Mouse (Mus musculus): Measurements from ENCODE around the gene Hoxc10. TPM values are rescaled to one million over a fixed set of nuclear protein-coding genes. Genes with fewer than 3 reads are reported as not detected.

Hoxc10 gene
- total and polyA plus RNA-seq, 2 experiments from 2014 or later = not detected

DNA sequence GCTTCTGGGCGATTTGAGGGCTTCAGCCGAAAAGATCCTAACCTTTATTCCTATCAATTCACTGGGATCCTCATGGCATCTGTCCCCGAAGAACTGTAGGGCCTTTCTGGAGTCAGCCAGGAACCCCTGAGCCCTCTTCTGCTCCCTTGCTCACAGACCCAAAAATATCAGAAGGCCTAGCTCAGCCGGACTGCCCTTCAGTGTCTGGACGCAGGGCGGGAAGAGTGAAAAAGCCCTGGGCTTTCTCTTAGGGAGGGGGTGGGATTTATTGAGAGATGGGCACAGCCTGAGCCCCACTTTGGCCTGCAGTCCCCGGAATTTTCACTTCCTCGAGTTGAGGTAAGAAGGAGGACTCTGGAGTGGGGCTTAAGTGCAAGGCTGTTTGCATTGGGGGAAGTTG, 3.3 kb upstream of the Hoxc10 start:
- no peak for TF ChIP-seq EP300 (IDR thresholded peaks at IDR 0.05; ENCODE audit: low read depth)
- no peak for TF ChIP-seq CTCF (IDR thresholded peaks at IDR 0.05; ENCODE audit: low read depth)
- Histone ChIP-seq H3K4me2 (ENCODE audit: low read depth, low read length) (no peak overlapping the region), H3K27ac (ENCODE audit: low read depth) (no peak overlapping the region), H3K9ac (replicated peaks; ENCODE audit: low read depth, low read length) (no peak overlapping the region), H3K9me3 (replicated peaks; ENCODE audit: control insufficient read depth, low read length) (no peaks in the 10 kb centered on the region), H3K4me3 (ENCODE audit: low read depth, low read length) (0 out of 2 replicates have a peak overlapping the region, but pooled peaks have one; percentile 1), H3K4me1 (ENCODE audit: control insufficient read depth, insufficient read depth) (no peaks in the 10 kb centered on the region), H3K27me3 (ENCODE audit: control insufficient read depth, insufficient read depth, low read length) (peaks cover 98% of the 10 kb centered on the region), H3K36me3 (replicated peaks; ENCODE audit: control insufficient read depth, insufficient read depth, low read length) (no peaks in the 10 kb centered on the region)
- DNase-seq (ENCODE audit: low spot score) (no peak), ATAC-seq (ENCODE audit: insufficient read depth, low read depth) (no peak)
- WGBS = 5% methylated on average over 8 of the region's 8 CpGs

DNA sequence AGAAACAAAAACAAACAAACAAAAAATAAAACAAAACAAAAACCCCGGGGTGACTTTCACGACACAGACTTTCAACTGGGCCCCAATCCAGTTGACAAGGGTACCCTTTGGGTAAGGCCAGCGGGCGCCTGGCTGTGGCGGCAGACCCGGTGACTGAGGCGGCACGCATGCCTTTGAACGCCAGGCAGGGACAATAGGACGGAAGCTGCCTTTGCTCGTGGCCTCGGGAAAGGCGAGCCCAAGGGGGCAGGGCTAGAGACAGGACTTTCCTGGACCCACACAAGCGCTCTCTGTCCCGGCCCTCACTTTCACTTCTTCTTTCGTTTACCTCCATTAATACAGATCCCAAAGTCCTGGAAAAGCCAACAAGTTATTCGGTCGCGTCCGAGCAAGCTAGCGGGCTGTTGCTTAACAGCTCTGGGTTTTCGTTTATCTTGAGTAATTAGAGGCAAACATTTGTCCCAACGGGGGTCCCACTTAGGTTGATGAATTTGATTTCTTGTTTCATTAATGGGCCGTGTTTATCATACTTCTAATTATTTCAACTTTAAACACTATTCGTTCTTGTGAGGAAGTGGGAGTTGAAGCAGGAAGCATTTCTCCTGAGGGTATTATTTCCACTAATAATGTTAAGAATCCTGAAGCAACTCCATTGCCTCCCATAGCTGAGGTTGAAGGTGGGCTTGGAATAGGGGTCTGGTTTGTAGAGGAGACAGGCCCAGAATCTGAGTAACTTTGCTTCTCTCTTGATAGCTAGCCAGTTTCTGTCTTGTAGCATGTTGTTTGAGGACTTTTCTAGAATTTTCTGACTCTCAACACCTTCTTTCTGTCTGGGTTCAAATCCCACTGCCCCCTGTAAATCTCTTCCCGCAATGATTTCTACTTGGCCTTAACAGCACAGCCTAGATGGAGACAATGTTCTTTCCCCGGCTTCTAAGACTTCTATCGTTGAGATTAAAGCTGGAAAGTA, 2.6 kb upstream of the Hoxc10 start:
- 0 out of 2 replicates have a peak overlapping the region, but pooled peaks have one; percentile 1 for H3K4me3 ChIP-seq (ENCODE audit: low read depth, low read length)
- H3K4me2 ChIP-seq (ENCODE audit: low read depth, low read length) = no peak overlapping the region
- H3K9ac ChIP-seq (replicated peaks; ENCODE audit: low read depth, low read length) = no peak overlapping the region
- WGBS = 2% methylated on average over 28 of the region's 28 CpGs
- H3K9me3 ChIP-seq (replicated peaks; ENCODE audit: control insufficient read depth, low read length) = no peaks in the 10 kb centered on the region
- no peak overlapping the region for H3K27ac ChIP-seq (ENCODE audit: low read depth)
- H3K36me3 ChIP-seq (replicated peaks; ENCODE audit: control insufficient read depth, insufficient read depth, low read length) = no peaks in the 10 kb centered on the region
- H3K4me1 ChIP-seq (ENCODE audit: control insufficient read depth, insufficient read depth) = no peaks in the 10 kb centered on the region
- peaks cover 98% of the 10 kb centered on the region for H3K27me3 ChIP-seq (ENCODE audit: control insufficient read depth, insufficient read depth, low read length)
- TF ChIP-seq CTCF (IDR thresholded peaks at IDR 0.05; ENCODE audit: low read depth) (no peak), EP300 (IDR thresholded peaks at IDR 0.05; ENCODE audit: low read depth) (no peak)
- no peak for ATAC-seq (ENCODE audit: insufficient read depth, low read depth)
- DNase-seq (ENCODE audit: low spot score) = no peak

DNA sequence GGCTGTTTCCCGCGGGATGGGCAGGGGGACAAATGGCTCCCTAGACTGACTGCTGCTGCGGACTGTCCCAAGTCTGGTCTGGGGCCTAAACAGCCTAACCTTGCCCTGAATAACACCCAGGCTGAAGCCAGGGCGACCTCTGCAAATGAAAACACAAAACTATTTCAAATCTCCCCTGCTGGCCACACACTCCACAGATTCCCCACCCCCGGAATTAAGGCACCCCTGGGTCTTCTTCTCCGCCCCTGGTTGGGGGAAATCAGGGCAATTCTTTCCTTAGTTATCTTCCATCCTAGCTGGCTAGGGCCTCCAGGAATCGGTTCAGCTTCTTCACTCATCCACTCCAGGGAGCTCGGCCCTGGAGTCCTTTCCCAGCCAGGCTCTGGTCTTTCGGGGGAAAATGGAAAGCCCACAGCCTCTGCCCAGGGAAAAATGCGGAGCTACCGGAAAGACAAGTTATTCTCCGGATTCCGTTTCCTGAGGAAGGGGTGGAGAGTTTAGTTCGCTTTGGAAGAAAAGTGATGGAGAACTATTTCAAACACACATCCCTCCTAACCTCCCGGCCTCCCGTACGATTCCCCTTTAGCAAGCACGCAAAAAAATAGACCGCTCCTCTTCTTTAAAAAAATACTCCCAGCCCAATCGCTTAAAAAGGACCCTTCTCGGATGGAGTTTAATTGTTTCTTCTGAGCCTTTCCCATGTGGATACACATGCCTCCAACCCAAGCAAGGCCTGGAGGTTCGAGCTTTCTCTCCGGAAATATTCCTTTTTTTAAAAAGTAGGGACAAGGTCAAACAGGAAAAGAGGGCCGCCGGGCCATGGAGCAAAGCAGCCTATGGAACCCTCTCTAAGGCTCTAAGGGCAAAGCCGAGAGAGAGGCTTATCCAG, 1.3 kb upstream of the Hoxc10 start:
- ATAC-seq (ENCODE audit: insufficient read depth, low read depth) = no peak
- H3K4me3 ChIP-seq (ENCODE audit: low read depth, low read length) = no peak overlapping the region
- peaks cover 98% of the 10 kb centered on the region for H3K27me3 ChIP-seq (ENCODE audit: control insufficient read depth, insufficient read depth, low read length)
- TF ChIP-seq CTCF (IDR thresholded peaks at IDR 0.05; ENCODE audit: low read depth) (no peak), EP300 (IDR thresholded peaks at IDR 0.05; ENCODE audit: low read depth) (no peak)
- 6% methylated on average over 26 of the region's 26 CpGs for WGBS
- no peaks in the 10 kb centered on the region for H3K4me1 ChIP-seq (ENCODE audit: control insufficient read depth, insufficient read depth)
- no peaks in the 10 kb centered on the region for H3K36me3 ChIP-seq (replicated peaks; ENCODE audit: control insufficient read depth, insufficient read depth, low read length)
- no peak overlapping the region for H3K27ac ChIP-seq (ENCODE audit: low read depth)
- no peaks in the 10 kb centered on the region for H3K9me3 ChIP-seq (replicated peaks; ENCODE audit: control insufficient read depth, low read length)
- no peak for DNase-seq (ENCODE audit: low spot score)
- no peak overlapping the region for H3K9ac ChIP-seq (replicated peaks; ENCODE audit: low read depth, low read length)
- no peak overlapping the region for H3K4me2 ChIP-seq (ENCODE audit: low read depth, low read length)

DNA sequence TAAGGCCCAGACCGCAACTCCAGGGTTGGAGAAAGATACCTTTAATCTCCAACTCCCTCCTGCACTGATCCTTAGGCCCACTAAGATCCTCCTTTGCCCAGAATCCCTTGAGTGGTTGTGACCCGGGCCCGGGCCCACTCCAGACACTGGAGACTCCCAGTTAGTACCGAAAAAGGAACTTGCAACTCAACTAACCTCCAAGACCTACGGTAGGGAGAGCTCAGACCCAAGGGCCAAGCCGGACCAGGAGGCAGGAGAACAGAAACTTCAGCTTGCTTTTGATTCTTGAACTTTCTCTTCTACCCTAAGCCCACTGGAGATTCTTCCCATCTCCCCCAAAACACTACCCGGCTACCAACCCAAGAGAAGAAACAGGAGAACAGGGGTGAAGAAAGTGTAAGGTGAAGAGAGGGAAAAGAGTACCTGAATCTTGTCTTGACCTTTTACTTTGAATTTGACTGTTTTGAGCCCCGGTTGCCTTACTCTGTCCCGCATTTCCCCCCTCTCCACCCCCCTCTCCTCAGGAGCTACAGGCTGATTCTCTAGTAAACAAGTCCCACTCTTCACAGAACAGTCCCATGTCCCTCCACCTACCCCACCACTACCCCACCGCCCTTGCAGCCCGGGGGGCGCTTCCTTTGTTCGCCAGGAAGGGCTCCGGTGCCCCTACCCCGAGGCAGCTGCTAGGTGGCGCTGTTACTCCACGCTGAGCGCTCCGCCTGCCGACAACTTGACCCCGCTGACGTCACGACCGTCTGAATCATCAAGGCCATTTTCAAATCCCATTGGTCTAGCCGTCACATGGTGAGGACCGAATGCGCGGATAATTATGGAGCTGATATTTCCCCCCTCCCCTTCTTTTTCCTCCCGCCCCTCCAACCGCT, 462 bp upstream of the Hoxc10 start:
- Histone ChIP-seq H3K4me2 (ENCODE audit: low read depth, low read length) (no peak overlapping the region), H3K9ac (replicated peaks; ENCODE audit: low read depth, low read length) (no peak overlapping the region), H3K4me3 (ENCODE audit: low read depth, low read length) (peak overlapping the region; percentile 9), H3K9me3 (replicated peaks; ENCODE audit: control insufficient read depth, low read length) (no peaks in the 10 kb centered on the region), H3K36me3 (replicated peaks; ENCODE audit: control insufficient read depth, insufficient read depth, low read length) (no peaks in the 10 kb centered on the region), H3K27me3 (ENCODE audit: control insufficient read depth, insufficient read depth, low read length) (peaks cover 98% of the 10 kb centered on the region), H3K4me1 (ENCODE audit: control insufficient read depth, insufficient read depth) (no peaks in the 10 kb centered on the region), H3K27ac (ENCODE audit: low read depth) (no peak overlapping the region)
- TF ChIP-seq EP300 (IDR thresholded peaks at IDR 0.05; ENCODE audit: low read depth) (no peak), CTCF (IDR thresholded peaks at IDR 0.05; ENCODE audit: low read depth) (peak; percentile 64)
- ATAC-seq (ENCODE audit: insufficient read depth, low read depth) (peak; percentile 65; the same call in 1 of the 2 replicates), DNase-seq (ENCODE audit: low spot score) (peak; percentile 65)
- 5% methylated on average over 29 of the region's 30 CpGs for WGBS

DNA sequence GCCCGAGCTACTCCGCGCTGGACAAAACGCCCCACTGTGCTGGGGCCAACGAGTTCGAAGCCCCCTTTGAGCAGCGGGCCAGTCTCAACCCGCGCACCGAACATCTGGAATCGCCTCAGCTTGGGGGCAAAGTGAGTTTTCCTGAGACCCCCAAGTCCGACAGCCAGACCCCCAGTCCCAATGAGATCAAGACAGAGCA, 615 bp downstream of the Hoxc10 start, which contains the start of gene Hoxc5:
TSS of gene Hoxc5 (plus strand) at position 132 of the 199 bp plus-strand sequence.
- WGBS = 6% methylated on average over 12 of the region's 12 CpGs
- no peak for ATAC-seq (ENCODE audit: insufficient read depth, low read depth)
- no peak within 1 kb of the TSS for H3K9ac ChIP-seq (replicated peaks; ENCODE audit: low read depth, low read length)
- H3K36me3 ChIP-seq (replicated peaks; ENCODE audit: control insufficient read depth, insufficient read depth, low read length) = no peaks in the 10 kb centered on the region
- no peak for TF ChIP-seq CTCF (IDR thresholded peaks at IDR 0.05; ENCODE audit: low read depth)
- TF ChIP-seq EP300 (IDR thresholded peaks at IDR 0.05; ENCODE audit: low read depth) = no peak
- H3K4me1 ChIP-seq (ENCODE audit: control insufficient read depth, insufficient read depth) = no peaks in the 10 kb centered on the region
- no peaks in the 10 kb centered on the region for H3K9me3 ChIP-seq (replicated peaks; ENCODE audit: control insufficient read depth, low read length)
- no peak within 1 kb of the TSS for H3K4me2 ChIP-seq (ENCODE audit: low read depth, low read length)
- peaks cover 100% of the 10 kb centered on the region for H3K27me3 ChIP-seq (ENCODE audit: control insufficient read depth, insufficient read depth, low read length)
- H3K27ac ChIP-seq (ENCODE audit: low read depth) = no peak within 1 kb of the TSS
- peak within 1 kb of the TSS; percentile 9 for H3K4me3 ChIP-seq (ENCODE audit: low read depth, low read length)
- no peak for DNase-seq (ENCODE audit: low spot score)

Measured in heart, postnatal 0 days (tissue).